Mouse (Mus musculus) heart, adult 2 months (tissue): Measurements from ENCODE around the gene Zbtb7b. TPM values are rescaled to one million over a fixed set of nuclear protein-coding genes. Genes with fewer than 3 reads are reported as not detected.

ENCODE experiments used
- DNase-seq, 2 experiments: peaks; one replicate each; pipeline ENCODE4 v3.0.0; 2021
- H3K27ac ChIP-seq: fragments of 200-600 bp; 2 replicates; pipeline ENCODE4 v1.8.1; 2022
- H3K27me3 ChIP-seq: fragments of 200-500 bp; 2 replicates; pipeline ENCODE4 v1.6.1; 2012; ENCODE audit warnings: mild to moderate bottlenecking, low read length, inconsistent platforms, mixed read lengths; ENCODE audit not compliant: control insufficient read depth, insufficient read depth
- H3K36me3 ChIP-seq: fragments of 200-500 bp; 2 replicates; pipeline ENCODE4 v1.6.1; 2012; ENCODE audit warnings: low read length, inconsistent platforms; ENCODE audit not compliant: control insufficient read depth, insufficient read depth
- H3K4me1 ChIP-seq: fragments of 200-500 bp; 2 replicates; pipeline ENCODE4 v1.6.1; 2011; ENCODE audit warnings: low read length; ENCODE audit not compliant: control insufficient read depth, insufficient read depth
- H3K4me3 ChIP-seq: fragments of 200-600 bp; 2 replicates; pipeline ENCODE4 v1.8.1; 2022
- H3K79me2 ChIP-seq: fragments of 200-500 bp; replicated peaks from 2 replicates; pipeline ENCODE4 v1.6.1; 2012; ENCODE audit warnings: mild to moderate bottlenecking, inconsistent platforms, low read length, moderate library complexity, mixed read lengths; ENCODE audit not compliant: control insufficient read depth, insufficient read depth
- H3K9ac ChIP-seq: fragments of 200-500 bp; 2 replicates; pipeline ENCODE4 v1.6.1; 2012; ENCODE audit warnings: low read depth, mild to moderate bottlenecking, control low read depth, inconsistent platforms, low read length, mixed read lengths
- CTCF ChIP-seq: fragments of 200-600 bp; IDR thresholded peaks from 2 replicates; pipeline ENCODE4 v1.8.1; 2022; ENCODE audit warnings: antibody characterized with exemption, mild to moderate bottlenecking, moderate library complexity
- EP300 ChIP-seq: fragments of 200-500 bp; IDR thresholded peaks from 2 replicates; pipeline ENCODE4 v1.6.1; 2011; ENCODE audit warnings: low read depth, low read length, control low read depth; ENCODE audit not compliant: insufficient read depth
- POLR2A ChIP-seq: fragments of 200-500 bp; IDR thresholded peaks from 2 replicates; pipeline ENCODE4 v1.6.1; 2011; ENCODE audit warnings: mild to moderate bottlenecking, low read depth, low read length, control low read depth; ENCODE audit not compliant: insufficient read depth
- WGBS: fragments of 180-500 bp; shearing (Covaris S2); methylation state at CpG from one replicate; pipeline ENCODE4 v1.1.7; 2018; 5-methylcytosine and 5-hydroxymethylcytosine counted together
- intact Hi-C: fragments of 180-260 bp; cut with DNase I; formaldehyde crosslinking; loops from one replicate; pipeline ENCODE4 v1.15.1; 2025
- polyA plus RNA-seq: library from polyadenylated mRNA; depleted of rRNA; stranded (reverse); fragments of >200 nt; gene quantifications from 2 replicates; pipeline ENCODE4 v1.2.3, GENCODE M21; 2012
- total RNA-seq, 2 experiments: library from RNA; stranded (reverse); gene quantifications; 2 replicates each; pipeline ENCODE4 v1.2.3; 2021

Zbtb7b gene
- total and polyA plus RNA-seq, 3 experiments: 20.5 to 23.4 (median 21.5) TPM

- Histone ChIP-seq H3K4me1 (no peaks in the 10 kb centered on the region), H3K79me2 (no peaks in the 10 kb centered on the region), H3K4me3 (no peak overlapping the region), H3K27me3 (no peaks in the 10 kb centered on the region), H3K36me3 (no peaks in the 10 kb centered on the region), H3K27ac (no peak overlapping the region), H3K9ac (no peak overlapping the region)
- intact Hi-C loops: no loop called here
- WGBS: 63% methylated on average over 11 of the region's 11 CpGs
- DNase-seq: no peak
- TF ChIP-seq POLR2A (no peak), CTCF (no peak), EP300 (no peak)
These were observed 27.2 kb downstream of the Zbtb7b start for GRCm38 (mm10) chr3:89367338-89367737.

DNA sequence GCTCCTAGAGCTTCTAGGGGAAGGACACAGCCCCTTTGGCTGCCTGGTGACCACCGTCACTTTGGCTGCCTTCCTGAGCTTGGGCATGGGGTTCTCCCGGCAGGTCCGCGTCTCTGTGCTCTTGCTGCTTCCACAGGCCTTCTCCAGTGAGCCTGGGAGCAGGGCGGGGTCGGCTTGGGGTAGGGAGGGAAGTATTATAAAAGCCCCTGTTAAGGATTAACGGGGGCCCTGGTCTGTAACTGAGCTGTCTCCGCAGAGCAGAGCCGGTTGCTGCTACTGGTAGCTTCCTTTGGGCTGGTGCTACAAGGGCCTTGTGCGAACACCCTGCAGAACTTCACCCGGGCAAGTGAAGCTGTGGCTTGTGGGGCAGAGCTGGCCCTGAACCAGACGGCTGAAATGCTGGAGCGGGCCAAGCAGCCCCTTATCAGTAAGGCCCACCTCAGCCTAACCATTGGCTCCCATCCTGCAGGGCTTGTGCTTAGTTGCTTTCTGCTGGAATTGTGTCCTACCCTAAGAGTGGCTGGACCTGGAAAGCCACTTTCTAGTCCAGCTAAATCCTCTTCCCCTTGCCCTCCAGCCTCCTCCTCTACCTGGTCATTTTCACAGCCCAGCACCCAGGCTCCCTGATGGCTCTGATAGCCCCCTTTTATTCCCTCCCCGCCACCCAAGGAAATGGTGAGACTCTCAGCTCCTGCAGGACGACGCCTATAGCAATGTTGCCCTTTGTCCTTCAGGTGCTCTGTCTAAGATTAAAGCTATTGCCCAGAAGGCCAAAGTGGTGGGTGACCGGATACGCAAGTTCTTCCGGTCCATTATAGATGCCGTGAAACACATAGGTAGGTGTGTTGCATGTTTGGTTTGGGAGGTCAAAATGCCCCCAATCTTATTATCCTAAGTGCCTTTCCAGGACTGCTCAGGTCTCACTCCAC, 28.8 kb downstream of the Zbtb7b start:
- H3K27ac ChIP-seq: no peak overlapping the region
- 82% methylated on average over 20 of the region's 20 CpGs for WGBS
- no peaks in the 10 kb centered on the region for H3K27me3 ChIP-seq
- intact Hi-C loops: no loop called here
- no peak overlapping the region for H3K9ac ChIP-seq
- H3K36me3 ChIP-seq: no peaks in the 10 kb centered on the region
- DNase-seq: no peak
- TF ChIP-seq CTCF (no peak), POLR2A (no peak), EP300 (no peak)
- no peak overlapping the region for H3K4me3 ChIP-seq
- no peaks in the 10 kb centered on the region for H3K4me1 ChIP-seq
- no peaks in the 10 kb centered on the region for H3K79me2 ChIP-seq

DNA sequence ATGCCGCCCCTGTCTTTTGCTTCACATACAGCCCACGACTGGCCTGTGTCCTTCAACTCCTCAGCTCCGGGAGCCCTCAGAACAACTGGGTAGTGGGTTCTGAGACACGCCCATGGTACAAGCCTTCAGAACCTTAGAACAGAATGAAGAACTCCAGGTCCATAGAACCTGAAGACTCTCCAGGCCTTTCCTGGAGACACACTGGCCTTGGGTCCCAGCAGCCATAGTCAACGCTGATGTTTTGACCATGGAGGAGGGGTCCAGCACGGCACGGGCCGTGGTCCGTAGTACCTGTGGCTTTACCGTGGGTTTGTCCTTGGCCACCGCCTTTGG, 29.5 kb downstream of the Zbtb7b start, which contains the start of gene Dcst1:
Gene Dcst1, minus strand, starts transcription at position 101 of the 333 bp plus-strand sequence.
- no peaks in the 10 kb centered on the region for H3K36me3 ChIP-seq
- no peaks in the 10 kb centered on the region for H3K79me2 ChIP-seq
- no peak within 1 kb of the TSS for H3K27ac ChIP-seq
- DNase-seq: no peak
- whole genome bisulfite sequencing: 94% methylated on average over 11 of the region's 11 CpGs
- no peak within 1 kb of the TSS for H3K9ac ChIP-seq
- intact Hi-C loops: no loop called here
- TF ChIP-seq EP300 (no peak), POLR2A (no peak), CTCF (no peak)
- H3K4me1 ChIP-seq: no peaks in the 10 kb centered on the region
- no peak within 1 kb of the TSS for H3K4me3 ChIP-seq
- no peaks in the 10 kb centered on the region for H3K27me3 ChIP-seq

DNA sequence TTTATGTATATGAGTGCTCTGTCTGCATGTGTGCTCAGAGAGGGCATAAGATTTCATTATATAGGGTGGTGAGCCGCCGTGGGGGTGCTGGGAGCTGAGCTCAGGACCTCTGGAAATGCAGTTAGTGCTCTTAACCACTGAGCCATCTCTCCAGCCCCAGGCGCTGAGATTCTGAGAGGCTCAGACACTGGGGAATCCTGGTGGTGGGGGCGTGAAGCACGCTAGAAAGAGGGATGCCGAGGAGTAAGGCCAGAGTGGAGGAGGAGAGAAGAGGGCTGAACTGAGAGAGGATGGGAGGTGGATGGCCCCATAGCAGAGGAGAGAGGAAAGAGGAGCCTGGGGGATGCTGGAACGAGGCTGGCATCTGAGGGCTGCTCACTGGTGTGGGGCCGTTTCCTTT, 29.9 kb downstream of the Zbtb7b start:
- H3K4me3 ChIP-seq: no peak overlapping the region
- H3K9ac ChIP-seq: no peak overlapping the region
- H3K27ac ChIP-seq: no peak overlapping the region
- no peaks in the 10 kb centered on the region for H3K79me2 ChIP-seq
- TF ChIP-seq CTCF (no peak), POLR2A (no peak), EP300 (no peak)
- H3K4me1 ChIP-seq: no peaks in the 10 kb centered on the region
- intact Hi-C loops: no loop called here
- 73% methylated on average over 8 of the region's 8 CpGs for WGBS
- DNase-seq: no peak
- H3K27me3 ChIP-seq: no peaks in the 10 kb centered on the region
- H3K36me3 ChIP-seq: no peaks in the 10 kb centered on the region

DNA sequence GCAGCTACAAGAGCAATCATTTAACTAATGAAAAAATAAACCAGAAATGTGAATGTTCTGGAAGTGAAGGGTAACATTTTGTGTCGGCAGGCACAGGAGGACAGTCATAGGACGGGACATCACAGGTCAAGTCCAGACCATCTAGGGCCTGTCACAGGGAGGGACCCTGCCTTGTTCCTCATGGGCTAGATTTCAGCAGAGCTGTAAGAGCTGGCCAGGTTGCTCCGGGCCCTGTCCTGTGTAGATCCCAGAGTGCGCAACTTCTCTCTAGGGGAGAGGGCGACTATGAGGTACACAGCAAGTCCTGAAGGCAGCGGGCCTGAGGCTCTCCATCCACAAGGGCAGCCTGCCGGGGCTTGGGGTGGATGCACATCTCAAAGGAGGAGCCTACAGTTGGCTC, 32.9 kb downstream of the Zbtb7b start, which contains the start of gene Dcst2:
Gene Dcst2, plus strand, starts transcription at position 301 of the 400 bp plus-strand sequence.
- DNase-seq: no peak
- no peaks in the 10 kb centered on the region for H3K4me1 ChIP-seq
- intact Hi-C loops: no loop called here
- 94% methylated on average over 7 of the region's 7 CpGs for WGBS
- no peaks in the 10 kb centered on the region for H3K79me2 ChIP-seq
- no peak for TF ChIP-seq CTCF
- TF ChIP-seq POLR2A: no peak
- TF ChIP-seq EP300: no peak
- H3K9ac ChIP-seq: no peak within 1 kb of the TSS
- no peak within 1 kb of the TSS for H3K4me3 ChIP-seq
- no peaks in the 10 kb centered on the region for H3K36me3 ChIP-seq
- H3K27me3 ChIP-seq: no peaks in the 10 kb centered on the region
- no peak within 1 kb of the TSS for H3K27ac ChIP-seq

DNA sequence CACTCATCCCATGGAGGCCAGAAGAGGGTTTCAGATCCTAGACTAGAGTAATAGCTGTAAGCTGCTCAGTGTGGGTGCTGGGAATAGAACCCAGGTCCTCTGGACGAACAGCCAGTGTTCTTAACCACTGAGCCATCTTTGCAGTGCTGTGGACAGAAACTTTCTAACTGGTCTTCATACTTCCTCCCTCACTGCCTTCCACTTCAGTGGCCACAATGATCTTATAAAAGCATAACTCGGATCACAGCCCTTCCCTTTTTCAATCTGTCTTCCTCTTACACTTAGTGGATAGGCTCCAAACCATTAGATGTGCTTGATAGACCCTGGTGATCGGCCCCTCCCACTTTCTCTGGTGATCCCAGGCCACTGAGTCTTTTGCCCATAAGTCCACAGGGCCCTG, 34.3 kb downstream of the Zbtb7b start:
- Histone ChIP-seq H3K36me3 (no peaks in the 10 kb centered on the region), H3K4me1 (no peaks in the 10 kb centered on the region), H3K27ac (no peak overlapping the region), H3K4me3 (no peak overlapping the region), H3K9ac (no peak overlapping the region), H3K27me3 (no peaks in the 10 kb centered on the region), H3K79me2 (no peaks in the 10 kb centered on the region)
- 67% methylated on average over 3 of the region's 3 CpGs for WGBS
- no peak for TF ChIP-seq POLR2A
- no peak for TF ChIP-seq EP300
- no peak for TF ChIP-seq CTCF
- no peak for DNase-seq
- intact Hi-C loops: no loop called here
